In genomic region chr11:102083193-102083592, GRCm38 (mm10) we compare ENCODE assay signal across 16 mouse cellular contexts. TPM values are rescaled to one million over a fixed set of nuclear protein-coding genes. Genes with fewer than 3 reads are reported as not detected.
DNase-seq lines count a peak whose midpoint lies in the region; ATAC-seq and TF ChIP-seq lines count a peak whose summit lies in the region.
"Had no signal": no experiment of that assay in that cellular context is flagged by ENCODE, and none has a peak within 500 bp of the region (broad histone marks: within the 10 kb centered on the region; RNA-seq: fewer than 3 reads in every experiment).

No protein-coding gene starts in this region.

- no peak for DNase-seq in hindbrain, embryonic 11.5 days (ENCODE audit: low spot score)
- peak; percentile 40 for DNase-seq in right cerebral cortex, postnatal 14 days
- DNase-seq in right cerebral cortex, adult 18-20 months = no peak
- DNase-seq in cerebellum, postnatal 4 days (ENCODE audit: low spot score in 2 of 2) = no peak
- DNase-seq in gastrocnemius, postnatal 10 days = no peak
- DNase-seq in stomach, postnatal 0 days (ENCODE audit: low spot score) = no peak
- DNase-seq: cerebellum, adult 9-11 months; heart, adult 11 months; kidney, adult 2 months had no signal

- TF ChIP-seq CTCF in stomach, postnatal 0 days (IDR thresholded peaks at IDR 0.05; ENCODE audit: low read depth) = no peak

- peaks cover 38% of the 10 kb centered on the region for H3K4me1 ChIP-seq in hindbrain, embryonic 13.5 days (replicated peaks)
- peaks cover 17% of the 10 kb centered on the region for H3K4me1 ChIP-seq in hindbrain, embryonic 11.5 days (replicated peaks; ENCODE audit: control insufficient read depth, insufficient read depth, low read length)
- H3K4me1 ChIP-seq in liver, embryonic 15.5 days (replicated peaks) = peaks cover 41% of the 10 kb centered on the region
- H3K4me1 ChIP-seq in stomach, postnatal 0 days (replicated peaks; ENCODE audit: control insufficient read depth, insufficient read depth) = no peaks in the 10 kb centered on the region

- TF ChIP-seq EP300 in stomach, postnatal 0 days (optimal IDR thresholded peaks at IDR 0.05) = no peak

- no peak for ATAC-seq in hindbrain, embryonic 13.5 days (ENCODE audit: low FRiP score)
- no peak for ATAC-seq in hindbrain, embryonic 11.5 days (ENCODE audit: low FRiP score)
- no peak for ATAC-seq in liver, embryonic 15.5 days (ENCODE audit: insufficient read depth)
- ATAC-seq in stomach, postnatal 0 days (ENCODE audit: low FRiP score, low TSS enrichment) = no peak

- WGBS in hindbrain, embryonic 13.5 days = 42% methylated on average over 4 of the region's 4 CpGs
- 54% methylated on average over 4 of the region's 4 CpGs for WGBS in hindbrain, embryonic 11.5 days
- WGBS in liver, embryonic 15.5 days (ENCODE audit: insufficient replicate concordance) = 66% methylated on average over 4 of the region's 4 CpGs
- 57% methylated on average over 4 of the region's 4 CpGs for WGBS in stomach, postnatal 0 days

- peaks cover 36% of the 10 kb centered on the region for H3K36me3 ChIP-seq in hindbrain, embryonic 13.5 days
- H3K36me3 ChIP-seq in hindbrain, embryonic 11.5 days (ENCODE audit: control insufficient read depth, insufficient read depth, low read length) = no peaks in the 10 kb centered on the region
- peaks cover 31% of the 10 kb centered on the region for H3K36me3 ChIP-seq in liver, embryonic 15.5 days (replicated peaks)
- H3K36me3 ChIP-seq in stomach, postnatal 0 days (ENCODE audit: control insufficient read depth, insufficient read depth, low read length) = no peaks in the 10 kb centered on the region

- H3K9ac ChIP-seq in hindbrain, embryonic 13.5 days = no peak overlapping the region
- H3K9ac ChIP-seq in hindbrain, embryonic 11.5 days (ENCODE audit: low read depth, low read length) = no peak overlapping the region
- no peak overlapping the region for H3K9ac ChIP-seq in liver, embryonic 15.5 days
- H3K9ac ChIP-seq in stomach, postnatal 0 days (ENCODE audit: low read length) = no peak overlapping the region
- H3K9ac ChIP-seq: liver, embryonic 14.5 days had no signal

- H3K27ac ChIP-seq in hindbrain, embryonic 13.5 days = peak overlapping the region; percentile 24
- no peak overlapping the region for H3K27ac ChIP-seq in hindbrain, embryonic 11.5 days (ENCODE audit: low read depth, low read length)
- H3K27ac ChIP-seq in liver, embryonic 15.5 days (replicated peaks) = no peak overlapping the region
- H3K27ac ChIP-seq in stomach, postnatal 0 days (replicated peaks) = no peak overlapping the region
- H3K27ac ChIP-seq: liver, embryonic 14.5 days; macrophage had no signal

- H3K9me3 ChIP-seq in hindbrain, embryonic 13.5 days = no peaks in the 10 kb centered on the region
- H3K9me3 ChIP-seq in hindbrain, embryonic 11.5 days (ENCODE audit: control insufficient read depth, low read length) = no peaks in the 10 kb centered on the region
- no peaks in the 10 kb centered on the region for H3K9me3 ChIP-seq in liver, embryonic 15.5 days (replicated peaks)
- no peaks in the 10 kb centered on the region for H3K9me3 ChIP-seq in stomach, postnatal 0 days (ENCODE audit: control insufficient read depth, low read length)

- peak overlapping the region; percentile 80 for H3K4me2 ChIP-seq in hindbrain, embryonic 13.5 days
- H3K4me2 ChIP-seq in hindbrain, embryonic 11.5 days (replicated peaks; ENCODE audit: low read depth, low read length) = no peak overlapping the region
- H3K4me2 ChIP-seq in liver, embryonic 15.5 days = 0 out of 2 replicates have a peak overlapping the region, but pooled peaks have one; percentile 62
- H3K4me2 ChIP-seq in stomach, postnatal 0 days (replicated peaks; ENCODE audit: low read depth) = no peak overlapping the region

- H3K27me3 ChIP-seq in hindbrain, embryonic 13.5 days = no peaks in the 10 kb centered on the region
- no peaks in the 10 kb centered on the region for H3K27me3 ChIP-seq in hindbrain, embryonic 11.5 days (ENCODE audit: control insufficient read depth, insufficient read depth, low read length)
- peaks cover 14% of the 10 kb centered on the region for H3K27me3 ChIP-seq in liver, embryonic 15.5 days
- H3K27me3 ChIP-seq in stomach, postnatal 0 days (ENCODE audit: control insufficient read depth, insufficient read depth, low read length) = no peaks in the 10 kb centered on the region

- no peak overlapping the region for H3K4me3 ChIP-seq in hindbrain, embryonic 13.5 days
- H3K4me3 ChIP-seq in hindbrain, embryonic 11.5 days (ENCODE audit: low read depth, low read length) = no peak overlapping the region
- H3K4me3 ChIP-seq in liver, embryonic 15.5 days (replicated peaks) = no peak overlapping the region
- no peak overlapping the region for H3K4me3 ChIP-seq in stomach, postnatal 0 days (ENCODE audit: low read depth, low read length)
- H3K4me3 ChIP-seq: myocyte had no signal

RNA-seq across cellular contexts. Expression of gene Mpp2, which starts 5.1 kb away (rescaled TPM):
- polyA plus RNA-seq in hindbrain, embryonic 13.5 days (2015; fragmentation: Nextera tagmentation; extraction: Ambion mirVana) = 24.1 and 24.9 TPM in 2 replicates
- 9.8 and 11.7 TPM in 2 replicates for polyA plus RNA-seq in hindbrain, embryonic 11.5 days (2014; fragmentation: Nextera tagmentation; extraction: Ambion mirVana)
- polyA plus RNA-seq in liver, embryonic 15.5 days (2015; fragmentation: Nextera tagmentation; extraction: Ambion mirVana) = 11.5 and 13.3 TPM in 2 replicates
- 1 to 10 TPM; 1.1 to 1.5 TPM for total RNA-seq in gastrocnemius, postnatal 10 days (2021)
- 2.8 and 3.4 TPM in 2 replicates for polyA plus RNA-seq in stomach, postnatal 0 days (2015; fragmentation: Nextera tagmentation; extraction: Ambion mirVana)
- polyA plus RNA-seq: macrophage had no signal

RNA-seq across cellular contexts. Expression of gene Ppy, which starts 17.9 kb away (rescaled TPM):
- not detected in 2 replicates for polyA plus RNA-seq in hindbrain, embryonic 13.5 days (2015; fragmentation: Nextera tagmentation; extraction: Ambion mirVana)
- not detected in 2 replicates for polyA plus RNA-seq in hindbrain, embryonic 11.5 days (2014; fragmentation: Nextera tagmentation; extraction: Ambion mirVana)
- not detected in 2 replicates for polyA plus RNA-seq in liver, embryonic 15.5 days (2015; fragmentation: Nextera tagmentation; extraction: Ambion mirVana)
- total RNA-seq in gastrocnemius, postnatal 10 days (2021) = not detected
- 3.3 and 5.4 TPM in 2 replicates for polyA plus RNA-seq in stomach, postnatal 0 days (2015; fragmentation: Nextera tagmentation; extraction: Ambion mirVana)
- total RNA-seq: heart, postnatal 25 days had no signal
- polyA plus RNA-seq: kidney, adult 2 months; liver, embryonic 14.5 days; macrophage; myocyte had no signal

RNA-seq across cellular contexts. Expression of gene Pyy, which starts 24.4 kb away (rescaled TPM):
- 3.3 and 7.5 TPM in 2 replicates for polyA plus RNA-seq in hindbrain, embryonic 13.5 days (2015; fragmentation: Nextera tagmentation; extraction: Ambion mirVana)
- 1.7 and 2.7 TPM in 2 replicates for polyA plus RNA-seq in hindbrain, embryonic 11.5 days (2014; fragmentation: Nextera tagmentation; extraction: Ambion mirVana)
- 0.29 and 0.71 TPM in 2 replicates for polyA plus RNA-seq in liver, embryonic 15.5 days (2015; fragmentation: Nextera tagmentation; extraction: Ambion mirVana)
- not detected for total RNA-seq in gastrocnemius, postnatal 10 days (2021)
- polyA plus RNA-seq in stomach, postnatal 0 days (2015; fragmentation: Nextera tagmentation; extraction: Ambion mirVana) = 63.0 and 64.3 TPM in 2 replicates
- total RNA-seq: heart, postnatal 25 days had no signal
- polyA plus RNA-seq: kidney, adult 2 months; macrophage; myocyte; urinary bladder, adult 2 months had no signal

RNA-seq across cellular contexts. Expression of gene Cd300lg, which starts 41.9 kb away (rescaled TPM):
- polyA plus RNA-seq in hindbrain, embryonic 13.5 days (2015; fragmentation: Nextera tagmentation; extraction: Ambion mirVana) = 0.38 and 0.53 TPM in 2 replicates
- 0.09 and 0.13 TPM in 2 replicates for polyA plus RNA-seq in hindbrain, embryonic 11.5 days (2014; fragmentation: Nextera tagmentation; extraction: Ambion mirVana)
- polyA plus RNA-seq in liver, embryonic 15.5 days (2015; fragmentation: Nextera tagmentation; extraction: Ambion mirVana) = 0.69 and 0.82 TPM in 2 replicates
- total RNA-seq in gastrocnemius, postnatal 10 days (2021) = 10 to 100 TPM; 18.0 to 20.4 TPM
- polyA plus RNA-seq in stomach, postnatal 0 days (2015; fragmentation: Nextera tagmentation; extraction: Ambion mirVana) = 3.0 and 3.4 TPM in 2 replicates
- polyA plus RNA-seq: myocyte had no signal

RNA-seq across cellular contexts. Expression of gene Mpp3, which starts 54.9 kb away (rescaled TPM):
- 43.5 and 45.9 TPM in 2 replicates for polyA plus RNA-seq in hindbrain, embryonic 13.5 days (2015; fragmentation: Nextera tagmentation; extraction: Ambion mirVana)
- 23.3 and 26.5 TPM in 2 replicates for polyA plus RNA-seq in hindbrain, embryonic 11.5 days (2014; fragmentation: Nextera tagmentation; extraction: Ambion mirVana)
- polyA plus RNA-seq in liver, embryonic 15.5 days (2015; fragmentation: Nextera tagmentation; extraction: Ambion mirVana) = 0.24 and 0.53 TPM in 2 replicates
- 10 to 100 TPM; 76.8 to 83.7 TPM for total RNA-seq in gastrocnemius, postnatal 10 days (2021)
- 3.3 and 3.4 TPM in 2 replicates for polyA plus RNA-seq in stomach, postnatal 0 days (2015; fragmentation: Nextera tagmentation; extraction: Ambion mirVana)
- polyA plus RNA-seq: macrophage had no signal

Comparison
In these comparisons a context has a peak if more than half of its experiments do, and no peak if none do; other contexts are left out.
1. H3K4me2 ChIP-seq: peak in hindbrain, embryonic 13.5 days (single experiment) and liver, embryonic 15.5 days (single experiment); none in hindbrain, embryonic 11.5 days (single experiment) and stomach, postnatal 0 days (single experiment).